In genomic region chr10:108433976-108434375, GRCm38 (mm10) we compare ENCODE assay signal across 9 mouse cellular contexts.
DNase-seq lines count a peak whose midpoint lies in the region; ATAC-seq and TF ChIP-seq lines count a peak whose summit lies in the region.
"Had no signal": no experiment of that assay in that cellular context is flagged by ENCODE, and none has a peak within 500 bp of the region (broad histone marks: within the 10 kb centered on the region; RNA-seq: fewer than 3 reads in every experiment).

No protein-coding gene starts in this region.

- H3K9me3 ChIP-seq in hindbrain, embryonic 10.5 days = no peaks in the 10 kb centered on the region
- H3K9me3 ChIP-seq in hindbrain, postnatal 0 days (ENCODE audit: low read length) = no peaks in the 10 kb centered on the region
- no peaks in the 10 kb centered on the region for H3K9me3 ChIP-seq in embryonic facial prominence, embryonic 15.5 days (replicated peaks)
- H3K9me3 ChIP-seq in intestine, postnatal 0 days (ENCODE audit: control insufficient read depth) = no peaks in the 10 kb centered on the region
- no peaks in the 10 kb centered on the region for H3K9me3 ChIP-seq in neural tube, embryonic 11.5 days (ENCODE audit: control insufficient read depth, low read length)

- no peak overlapping the region for H3K4me2 ChIP-seq in hindbrain, postnatal 0 days (ENCODE audit: low read depth, low read length)
- peak overlapping the region; percentile 34; the same call in 1 of the 2 replicates for H3K4me2 ChIP-seq in embryonic facial prominence, embryonic 15.5 days (replicated peaks)
- H3K4me2 ChIP-seq in intestine, postnatal 0 days (replicated peaks; ENCODE audit: low read depth) = peak overlapping the region; percentile 44
- peak overlapping the region; percentile 17 for H3K4me2 ChIP-seq in neural tube, embryonic 11.5 days (ENCODE audit: low read depth)

- H3K4me1 ChIP-seq in hindbrain, embryonic 10.5 days (replicated peaks) = peaks cover 40% of the 10 kb centered on the region
- H3K4me1 ChIP-seq in hindbrain, postnatal 0 days (ENCODE audit: insufficient read depth, low read length) = peaks cover 4% of the 10 kb centered on the region; the same call in 1 of the 2 replicates
- peaks cover 5% of the 10 kb centered on the region; the same call in 1 of the 2 replicates for H3K4me1 ChIP-seq in embryonic facial prominence, embryonic 15.5 days
- H3K4me1 ChIP-seq in intestine, postnatal 0 days (replicated peaks; ENCODE audit: control insufficient read depth, insufficient read depth, low read length) = no peaks in the 10 kb centered on the region
- H3K4me1 ChIP-seq in neural tube, embryonic 11.5 days (ENCODE audit: control insufficient read depth, insufficient read depth, low read length) = no peaks in the 10 kb centered on the region

- H3K27ac ChIP-seq in hindbrain, embryonic 10.5 days = no peak overlapping the region
- no peak overlapping the region for H3K27ac ChIP-seq in hindbrain, postnatal 0 days
- no peak overlapping the region for H3K27ac ChIP-seq in embryonic facial prominence, embryonic 15.5 days (replicated peaks)
- H3K27ac ChIP-seq in intestine, postnatal 0 days (ENCODE audit: low read depth, low read length) = no peak overlapping the region
- H3K27ac ChIP-seq in neural tube, embryonic 11.5 days (ENCODE audit: low read depth, low read length) = no peak overlapping the region
- H3K27ac ChIP-seq: macrophage had no signal

- H3K9ac ChIP-seq in hindbrain, postnatal 0 days (replicated peaks; ENCODE audit: low read length) = no peak overlapping the region
- H3K9ac ChIP-seq in embryonic facial prominence, embryonic 15.5 days = no peak overlapping the region
- no peak overlapping the region for H3K9ac ChIP-seq in intestine, postnatal 0 days (ENCODE audit: low read depth, low read length)
- no peak overlapping the region for H3K9ac ChIP-seq in neural tube, embryonic 11.5 days (ENCODE audit: low read length)

- no peak overlapping the region for H3K4me3 ChIP-seq in hindbrain, embryonic 10.5 days
- H3K4me3 ChIP-seq in hindbrain, postnatal 0 days (ENCODE audit: low read length) = no peak overlapping the region
- H3K4me3 ChIP-seq in embryonic facial prominence, embryonic 15.5 days (replicated peaks) = no peak overlapping the region
- no peak overlapping the region for H3K4me3 ChIP-seq in intestine, postnatal 0 days (ENCODE audit: low read depth, low read length)
- no peak overlapping the region for H3K4me3 ChIP-seq in neural tube, embryonic 11.5 days (ENCODE audit: low read depth, low read length)

- no peak for ATAC-seq in hindbrain, postnatal 0 days
- no peak for ATAC-seq in embryonic facial prominence, embryonic 15.5 days (ENCODE audit: insufficient number of reproducible peaks, low FRiP score, low TSS enrichment, low read depth)
- no peak; the same call in 1 of the 2 replicates for ATAC-seq in intestine, postnatal 0 days
- no peak for ATAC-seq in neural tube, embryonic 11.5 days (ENCODE audit: insufficient read depth, low FRiP score, low TSS enrichment)

- no peak for TF ChIP-seq CTCF in hindbrain, postnatal 0 days (IDR thresholded peaks at IDR 0.05; ENCODE audit: low read depth)
- TF ChIP-seq CTCF in intestine, postnatal 0 days (IDR thresholded peaks at IDR 0.05; ENCODE audit: low read depth) = no peak

- H3K27me3 ChIP-seq in hindbrain, embryonic 10.5 days (ENCODE audit: insufficient read depth, poor library complexity, severe bottlenecking) = no peaks in the 10 kb centered on the region
- H3K27me3 ChIP-seq in hindbrain, postnatal 0 days (ENCODE audit: insufficient read depth, low read length) = no peaks in the 10 kb centered on the region
- no peaks in the 10 kb centered on the region for H3K27me3 ChIP-seq in embryonic facial prominence, embryonic 15.5 days
- no peaks in the 10 kb centered on the region for H3K27me3 ChIP-seq in intestine, postnatal 0 days (replicated peaks; ENCODE audit: control insufficient read depth, insufficient read depth, low read length)
- no peaks in the 10 kb centered on the region for H3K27me3 ChIP-seq in neural tube, embryonic 11.5 days (ENCODE audit: control insufficient read depth, insufficient read depth, low read length)

- WGBS in hindbrain, embryonic 10.5 days = 18% methylated on average over 15 of the region's 15 CpGs
- 18% methylated on average over 15 of the region's 15 CpGs for WGBS in hindbrain, postnatal 0 days
- WGBS in embryonic facial prominence, embryonic 15.5 days = 15% methylated on average over 15 of the region's 15 CpGs
- 20% methylated on average over 15 of the region's 15 CpGs for WGBS in intestine, postnatal 0 days
- WGBS in neural tube, embryonic 11.5 days = 10% methylated on average over 15 of the region's 15 CpGs

- peak; percentile 37 for DNase-seq in hindbrain, embryonic 10.5 days (ENCODE audit: low spot score)
- DNase-seq in hindbrain, postnatal 0 days (ENCODE audit: low spot score) = no peak
- peak; percentile 35 for DNase-seq in neural tube, embryonic 11.5 days (ENCODE audit: low spot score)
- no peak for DNase-seq in left cerebral cortex, adult 18-20 months (ENCODE audit: low spot score in 2 of 2)
- DNase-seq in cerebellum, postnatal 10 days = no peak
- no peak for DNase-seq in cerebellum, adult 8-10 months

- no peaks in the 10 kb centered on the region for H3K36me3 ChIP-seq in hindbrain, embryonic 10.5 days
- H3K36me3 ChIP-seq in hindbrain, postnatal 0 days (ENCODE audit: insufficient read depth, low read length) = no peaks in the 10 kb centered on the region
- H3K36me3 ChIP-seq in embryonic facial prominence, embryonic 15.5 days = no peaks in the 10 kb centered on the region
- H3K36me3 ChIP-seq in intestine, postnatal 0 days (ENCODE audit: control insufficient read depth, insufficient read depth) = no peaks in the 10 kb centered on the region
- no peaks in the 10 kb centered on the region for H3K36me3 ChIP-seq in neural tube, embryonic 11.5 days (ENCODE audit: control insufficient read depth, insufficient read depth, low read length)

Comparison
In these comparisons a context has a peak if more than half of its experiments do, and no peak if none do; other contexts are left out.
1. DNase-seq: peak in hindbrain, embryonic 10.5 days (single experiment) and neural tube, embryonic 11.5 days (single experiment); none in hindbrain, postnatal 0 days (single experiment), left cerebral cortex, adult 18-20 months (0 of 2), cerebellum, postnatal 10 days (0 of 2) and cerebellum, adult 8-10 months (single experiment).